Mouse (Mus musculus) lung, embryonic 14.5 days (tissue): Measurements from ENCODE around the gene Dcaf7. TPM values are rescaled to one million over a fixed set of nuclear protein-coding genes. Genes with fewer than 3 reads are reported as not detected.
"Not testable (repeated sequence)": the region's sequence is repeated elsewhere in the genome, so short reads cannot be mapped to it uniquely, and the experiment has no call there.

Experiments
- ATAC-seq: fragments of 200-750 bp; cut with Nextera tagmentation; 2 replicates; pipeline ENCODE4 v1.8.0; 2017; ENCODE audit warnings: mild to moderate bottlenecking, moderate TSS enrichment, moderate library complexity; ENCODE audit not compliant: insufficient read depth
- DNase-seq: peaks from one replicate; pipeline ENCODE4 v3.0.0-alpha.2; 2015
- H3K27ac ChIP-seq: fragments of 300-500 bp; sonication (generic); 2 replicates; pipeline ENCODE4 v1.5.1; 2014; ENCODE audit warnings: low read depth, mild to moderate bottlenecking, moderate library complexity
- H3K27me3 ChIP-seq: fragments of 300-500 bp; sonication (generic); 2 replicates; pipeline ENCODE4 v1.6.1; 2014; ENCODE audit warnings: low read length, control low read depth; ENCODE audit not compliant: insufficient read depth
- H3K36me3 ChIP-seq: fragments of 300-500 bp; sonication (generic); 2 replicates; pipeline ENCODE4 v1.6.1; 2014; ENCODE audit warnings: control low read depth; ENCODE audit not compliant: insufficient read depth
- H3K4me1 ChIP-seq: fragments of 300-500 bp; sonication (generic); 2 replicates; pipeline ENCODE4 v1.6.1; 2014; ENCODE audit warnings: antibody characterized with exemption, control low read depth; ENCODE audit not compliant: insufficient read depth
- H3K4me2 ChIP-seq: fragments of 300-500 bp; sonication (generic); 2 replicates; pipeline ENCODE4 v1.6.1; 2014; ENCODE audit warnings: mild to moderate bottlenecking
- H3K4me3 ChIP-seq: fragments of 300-500 bp; sonication (generic); 2 replicates; pipeline ENCODE4 v1.5.1; 2014; ENCODE audit warnings: low read depth, low read length
- H3K9ac ChIP-seq: fragments of 300-500 bp; sonication (generic); 2 replicates; pipeline ENCODE4 v1.6.1; 2014
- H3K9me3 ChIP-seq: fragments of 300-500 bp; sonication (generic); 2 replicates; pipeline ENCODE4 v1.6.1; 2016; ENCODE audit warnings: low read depth, low read length, control low read depth
- CTCF ChIP-seq: IDR thresholded peaks from 2 replicates; pipeline ENCODE4 v1.5.1; 2016; ENCODE audit warnings: antibody characterized with exemption, low read depth
- WGBS: fragments of 180-500 bp; shearing (Covaris S2); extraction: QIAGEN DNeasy Blood & Tissue Kit; methylation state at CpG from one replicate; pipeline ENCODE4 v1.1.7; 2014; 5-methylcytosine and 5-hydroxymethylcytosine counted together
- polyA plus RNA-seq: library from polyadenylated mRNA; unstranded; fragments of >200 nt; fragmentation: Nextera tagmentation; extraction: Ambion mirVana; gene quantifications from 2 replicates; pipeline ENCODE4 v1.2.1, GENCODE M21; 2014

Gene Dcaf7
- polyA plus RNA-seq, 1 experiment from 2014 or later = 83.8 TPM

GRCm38 (mm10) chr11:106025774-106026173 lies 10.9 kb upstream of the Dcaf7 start:
- H3K4me1 ChIP-seq = no peaks in the 10 kb centered on the region
- ATAC-seq (no peak), DNase-seq (no peak)
- H3K4me2 ChIP-seq = no peak overlapping the region
- WGBS = 74% methylated on average over 3 of the region's 3 CpGs
- H3K27me3 ChIP-seq = peaks cover 10% of the 10 kb centered on the region; the same call in 1 of the 2 replicates
- no peaks in the 10 kb centered on the region for H3K9me3 ChIP-seq
- TF ChIP-seq CTCF = no peak
- no peak overlapping the region for H3K4me3 ChIP-seq
- H3K9ac ChIP-seq = no peak overlapping the region
- no peak overlapping the region for H3K27ac ChIP-seq
- H3K36me3 ChIP-seq = no peaks in the 10 kb centered on the region

GRCm38 (mm10) chr11:106026465-106027151 lies 10.1 kb upstream of the Dcaf7 start:
- ATAC-seq (no peak), DNase-seq (peak; percentile 61)
- 34% methylated on average over 11 of the region's 11 CpGs for WGBS
- no peaks in the 10 kb centered on the region for H3K36me3 ChIP-seq
- H3K4me2 ChIP-seq = no peak overlapping the region
- H3K9me3 ChIP-seq = no peaks in the 10 kb centered on the region
- H3K4me3 ChIP-seq = no peak overlapping the region
- no peak overlapping the region for H3K9ac ChIP-seq
- no peak overlapping the region for H3K27ac ChIP-seq
- H3K4me1 ChIP-seq = no peaks in the 10 kb centered on the region
- H3K27me3 ChIP-seq = peaks cover 3% of the 10 kb centered on the region; the same call in 1 of the 2 replicates
- peak; percentile 80 for TF ChIP-seq CTCF

DNA sequence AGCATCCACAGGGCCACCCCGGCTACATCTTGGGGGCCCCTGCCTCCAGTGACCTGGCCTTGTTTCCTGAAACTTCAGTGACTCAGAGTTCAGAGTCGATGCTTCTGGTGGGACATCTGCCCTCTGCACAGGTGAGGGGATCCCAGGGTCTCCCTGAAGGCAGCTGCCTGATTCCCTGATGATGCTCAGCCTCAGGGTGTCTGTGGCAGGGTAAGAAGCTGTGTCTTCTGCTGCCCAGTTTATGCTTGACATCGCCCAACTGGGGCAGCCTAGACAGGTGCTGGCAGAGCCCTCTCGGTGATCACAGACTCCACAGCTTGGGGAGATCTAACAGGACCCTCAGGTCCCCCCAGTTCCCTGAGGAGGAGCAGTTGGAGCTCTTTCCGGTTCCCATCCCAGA lies 9.1 kb upstream of the Dcaf7 start:
- 86% methylated on average over 5 of the region's 5 CpGs for WGBS
- ATAC-seq = no peak
- no peak overlapping the region for H3K4me3 ChIP-seq

GRCm38 (mm10) chr11:106032074-106032473 lies 4.6 kb upstream of the Dcaf7 start:
- WGBS = 51% methylated on average over 5 of the region's 25 CpGs
- not testable (repeated sequence) for DNase-seq

More for the DNA sequence above, 9.1 kb upstream of the Dcaf7 start:
- Histone ChIP-seq H3K27me3 (peaks cover 1% of the 10 kb centered on the region; the same call in 1 of the 2 replicates), H3K9ac (no peak overlapping the region), H3K4me2 (no peak overlapping the region), H3K27ac (no peak overlapping the region), H3K4me1 (no peaks in the 10 kb centered on the region), H3K9me3 (no peaks in the 10 kb centered on the region), H3K36me3 (no peaks in the 10 kb centered on the region)
- TF ChIP-seq CTCF = no peak
- DNase-seq = no peak

GRCm38 (mm10) chr11:106033491-106033919 lies 3.2 kb upstream of the Dcaf7 start:
- Histone ChIP-seq H3K9me3 (no peaks in the 10 kb centered on the region), H3K4me2 (peak overlapping the region; percentile 46; the same call in 1 of the 2 replicates), H3K27me3 (no peaks in the 10 kb centered on the region), H3K9ac (peak overlapping the region; percentile 29; the same call in 1 of the 2 replicates), H3K4me1 (peaks cover 7% of the 10 kb centered on the region; the same call in 1 of the 2 replicates), H3K36me3 (no peaks in the 10 kb centered on the region), H3K27ac (peak overlapping the region; percentile 60), H3K4me3 (peak overlapping the region; percentile 11; the same call in 1 of the 2 replicates)
- DNase-seq (peak; percentile 45), ATAC-seq (no peak; the same call in 1 of the 2 replicates)
- 0 out of 2 replicates have a peak, but pooled peaks have one; percentile 12 for TF ChIP-seq CTCF
- 33% methylated on average over 11 of the region's 11 CpGs for WGBS

More at GRCm38 (mm10) chr11:106032074-106032473, 4.6 kb upstream of the Dcaf7 start:
- not testable (repeated sequence) for H3K36me3 ChIP-seq, H3K4me1 ChIP-seq, ATAC-seq, H3K9me3 ChIP-seq, H3K27me3 ChIP-seq, H3K27ac ChIP-seq, H3K9ac ChIP-seq
- Histone ChIP-seq H3K4me3 (peak overlapping the region; percentile 28), H3K4me2 (peak overlapping the region; percentile 32; the same call in 1 of the 2 replicates)

- H3K27ac ChIP-seq = no peak overlapping the region
- H3K4me2 ChIP-seq = no peak overlapping the region
- peaks cover 7% of the 10 kb centered on the region; the same call in 1 of the 2 replicates for H3K4me1 ChIP-seq
- no peaks in the 10 kb centered on the region for H3K9me3 ChIP-seq
- TF ChIP-seq CTCF = no peak
- no peak for ATAC-seq
- no peak overlapping the region for H3K9ac ChIP-seq
- 82% methylated on average over 9 of the region's 9 CpGs for WGBS
- no peak for DNase-seq
- no peaks in the 10 kb centered on the region for H3K27me3 ChIP-seq
- H3K4me3 ChIP-seq = no peak overlapping the region
- 0 out of 2 replicates have a peak, but pooled peaks cover 4% of the 10 kb centered on the region for H3K36me3 ChIP-seq
Observed at GRCm38 (mm10) chr11:106034986-106035385, 1.7 kb upstream of the Dcaf7 start.

DNA sequence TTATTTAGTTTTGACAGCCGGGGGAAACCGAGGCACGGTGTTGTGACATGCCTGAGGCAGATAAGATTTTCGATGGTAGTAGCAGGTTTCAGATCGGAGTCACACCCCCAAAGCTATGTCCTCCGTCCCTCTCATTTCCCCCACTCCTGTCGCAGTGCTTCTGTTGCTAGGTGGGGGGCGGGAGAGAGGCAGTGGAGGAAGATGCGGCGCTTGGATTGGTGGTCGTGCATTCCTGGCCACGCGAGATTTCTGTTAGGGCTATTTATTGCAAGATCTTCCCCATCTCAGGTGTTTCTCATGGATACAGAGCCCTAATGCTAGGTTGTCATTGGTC lies 713 bp downstream of the Dcaf7 start:
- 0 out of 2 replicates have a peak, but pooled peaks cover 4% of the 10 kb centered on the region for H3K36me3 ChIP-seq
- H3K4me3 ChIP-seq = peak overlapping the region; percentile 98
- no peaks in the 10 kb centered on the region for H3K27me3 ChIP-seq
- 0% methylated on average over 13 of the region's 13 CpGs for WGBS
- TF ChIP-seq CTCF = peak; percentile 17; the same call in 1 of the 2 replicates
- ATAC-seq (peak; percentile 1; the same call in 1 of the 2 replicates), DNase-seq (peak; percentile 64)
- H3K9ac ChIP-seq = peak overlapping the region; percentile 91
- H3K9me3 ChIP-seq = no peaks in the 10 kb centered on the region
- peaks cover 7% of the 10 kb centered on the region; the same call in 1 of the 2 replicates for H3K4me1 ChIP-seq
- H3K27ac ChIP-seq = peak overlapping the region; percentile 87
- peak overlapping the region; percentile 93 for H3K4me2 ChIP-seq
